Mouse (Mus musculus) adrenal gland, postnatal 36 days (tissue): ENCODE data around the gene P2ry2. TPM values are rescaled to one million over a fixed set of nuclear protein-coding genes. Genes with fewer than 3 reads are reported as not detected.

Experiments
- DNase-seq, 2 experiments: peaks; one replicate each; pipeline ENCODE4 v3.0.0; 2021; ENCODE audit warnings: mixed read lengths in 1 of 2
- long read RNA-seq, 2 experiments: library from polyadenylated mRNA; stranded (forward); transcript quantifications; one replicate each; pipeline ENCODE4 v2.0.0; 2021; ENCODE audit warnings: borderline sequencing depth in 2 of 2
- total RNA-seq, 2 experiments: library from RNA; stranded (reverse); gene quantifications; 2 replicates each; pipeline ENCODE4 v1.2.3; 2021

The P2ry2 gene
- 1 to 10 TPM; 1.7 to 2.2 TPM for total RNA-seq
- long read RNA-seq, experiment 1, partial matches to known transcripts = 0 of 2 reads
- long read RNA-seq, experiment 1, other reads (novel, unspliced or antisense) = 0 of 2 reads
- long read RNA-seq, experiment 2, partial matches to known transcripts = 0 of 3 reads
- long read RNA-seq, experiment 2, other reads (novel, unspliced or antisense) = 0 of 3 reads

DNA sequence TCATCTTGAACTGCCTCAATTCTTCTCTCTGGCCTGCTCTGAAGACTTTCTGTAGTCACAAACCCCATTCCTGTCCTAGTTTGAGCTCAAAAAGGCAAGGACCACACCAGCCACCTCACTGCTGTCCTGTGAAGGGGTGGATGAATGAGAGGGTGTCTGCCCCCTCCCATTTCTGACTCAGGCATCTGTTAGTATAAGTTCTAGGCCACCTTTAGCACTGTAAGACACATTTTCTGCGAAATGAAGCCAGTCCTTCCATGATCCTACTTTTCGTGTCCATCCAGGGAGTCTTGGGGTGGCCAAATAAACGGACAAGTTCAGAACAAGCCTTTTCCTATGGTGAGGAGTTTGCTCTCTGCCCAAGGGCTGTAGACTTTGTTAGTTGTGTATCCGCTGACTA lies at the start of gene P2ry2:
Gene P2ry2 (minus strand): TSS at position 326 of the 400 bp plus-strand sequence.
- DNase-seq = no peak

DNA sequence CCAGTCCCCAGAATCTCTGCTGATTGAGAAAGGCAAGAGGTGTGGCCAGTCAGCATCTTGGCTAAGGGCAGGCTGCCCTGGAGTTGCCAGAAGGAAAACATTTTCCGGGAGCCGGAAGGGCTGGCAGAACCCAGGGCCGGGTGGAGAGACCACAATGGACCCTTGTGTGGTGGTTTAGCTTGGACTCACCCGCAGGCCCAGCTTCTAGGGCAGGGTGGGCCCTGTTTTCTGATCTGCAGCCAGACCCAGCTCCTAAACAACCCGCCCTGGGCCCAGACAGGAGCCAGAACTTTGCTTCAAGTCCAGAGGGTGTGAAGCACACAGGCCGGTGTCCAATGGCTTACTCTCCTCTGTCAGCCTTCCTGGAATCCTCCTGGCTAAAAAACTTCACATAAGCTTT lies 49.6 kb upstream of the P2ry2 start:
- DNase-seq = no peak

DNA sequence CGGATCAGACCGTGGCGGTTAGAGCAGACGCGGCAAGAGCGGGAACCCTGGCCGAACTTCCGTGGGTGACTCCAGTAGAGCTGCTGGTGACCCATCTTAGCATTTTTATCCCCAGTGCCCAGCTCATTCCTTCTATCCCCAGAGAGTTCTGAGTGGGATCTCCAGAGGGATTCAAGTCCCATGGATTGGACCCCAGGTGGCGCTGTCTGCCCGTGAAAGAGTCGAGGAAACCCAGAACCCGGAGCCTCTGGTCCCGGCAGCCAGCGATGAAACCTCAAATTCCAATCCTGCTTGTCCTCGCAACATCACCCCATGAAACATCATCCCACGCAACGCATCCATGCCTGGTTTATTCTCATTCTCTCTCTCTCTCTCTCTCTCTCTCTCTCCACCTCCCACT lies 48.7 kb upstream of the P2ry2 start:
- DNase-seq = peak; percentile 90 to 93

DNA sequence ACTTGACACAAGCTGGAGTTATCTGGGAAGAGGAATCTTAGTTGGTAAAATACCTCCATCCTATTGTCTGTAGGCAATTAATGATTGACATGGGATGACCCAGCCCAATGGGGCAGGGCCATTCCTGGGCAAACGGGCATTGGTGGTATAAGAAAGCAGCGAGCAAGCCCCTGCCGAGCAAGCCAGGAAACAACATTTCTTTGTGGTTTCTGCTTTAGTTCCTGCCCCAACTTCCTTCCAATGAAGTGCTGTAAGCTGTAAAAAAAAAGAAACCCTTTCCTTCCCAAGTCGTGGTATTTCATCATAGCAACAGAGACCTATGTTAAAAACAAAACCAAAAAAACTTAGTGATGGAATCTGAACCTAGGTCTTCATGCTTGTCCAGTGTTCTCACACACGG lies 47.8 kb upstream of the P2ry2 start:
- no peak for DNase-seq

DNA sequence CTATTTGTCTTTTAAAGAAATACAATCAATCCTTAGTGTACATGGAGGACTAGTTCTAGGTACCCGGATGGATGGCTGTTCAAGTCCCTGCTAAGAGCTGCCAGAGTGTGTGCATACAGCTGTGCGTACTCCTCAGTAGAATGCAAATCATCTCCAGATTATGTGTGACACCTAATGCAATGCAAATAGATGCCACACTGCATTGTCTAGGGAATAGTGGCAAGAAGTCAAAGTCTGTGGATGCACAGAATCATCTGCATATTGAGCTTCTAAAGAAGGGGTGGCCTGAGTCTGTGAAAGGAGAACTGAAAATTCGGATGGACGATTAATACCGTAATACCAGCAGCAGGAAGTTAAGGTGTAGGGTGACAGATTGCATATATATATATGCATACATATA lies 46.5 kb upstream of the P2ry2 start:
- DNase-seq = no peak

DNA sequence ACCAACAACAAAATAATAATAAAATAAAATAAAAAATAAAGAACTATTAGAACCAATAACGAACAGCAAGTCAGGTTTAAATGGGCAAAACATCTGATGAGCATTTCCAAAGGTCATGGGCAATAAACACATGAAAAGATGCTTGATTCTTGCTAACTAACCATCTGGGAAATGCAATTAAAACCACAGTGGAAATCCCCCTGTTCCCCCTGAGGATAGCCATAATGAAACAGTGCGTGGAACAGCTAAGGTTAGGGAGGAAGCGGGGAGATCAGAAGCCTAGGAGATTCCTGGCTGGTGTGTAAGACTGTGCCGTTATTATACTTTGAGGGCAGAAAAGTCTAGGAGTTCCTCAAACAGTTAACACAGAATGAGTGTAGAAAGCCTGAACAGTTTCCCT lies 44.6 kb upstream of the P2ry2 start:
- DNase-seq = no peak

DNA sequence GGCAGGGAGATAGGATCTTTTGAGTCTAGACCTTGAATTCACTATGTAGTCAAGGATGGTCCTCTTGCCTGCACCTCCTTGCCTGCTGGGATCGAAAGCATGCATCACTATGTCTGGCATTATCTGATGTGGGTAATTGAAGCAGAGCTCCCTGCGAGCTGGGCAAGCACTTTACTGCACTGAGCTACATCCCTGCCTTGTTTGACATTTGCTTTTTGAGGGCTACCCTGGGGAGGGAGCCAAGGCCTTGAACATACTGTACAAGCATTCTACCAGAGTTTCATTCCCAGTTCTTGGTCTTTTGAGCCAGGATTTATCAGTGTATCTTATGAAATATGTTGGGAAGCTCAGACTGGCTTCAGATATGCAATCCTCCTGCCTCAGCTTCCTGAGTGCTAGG lies 40.5 kb upstream of the P2ry2 start:
- peak; percentile 60 to 62 for DNase-seq

DNA sequence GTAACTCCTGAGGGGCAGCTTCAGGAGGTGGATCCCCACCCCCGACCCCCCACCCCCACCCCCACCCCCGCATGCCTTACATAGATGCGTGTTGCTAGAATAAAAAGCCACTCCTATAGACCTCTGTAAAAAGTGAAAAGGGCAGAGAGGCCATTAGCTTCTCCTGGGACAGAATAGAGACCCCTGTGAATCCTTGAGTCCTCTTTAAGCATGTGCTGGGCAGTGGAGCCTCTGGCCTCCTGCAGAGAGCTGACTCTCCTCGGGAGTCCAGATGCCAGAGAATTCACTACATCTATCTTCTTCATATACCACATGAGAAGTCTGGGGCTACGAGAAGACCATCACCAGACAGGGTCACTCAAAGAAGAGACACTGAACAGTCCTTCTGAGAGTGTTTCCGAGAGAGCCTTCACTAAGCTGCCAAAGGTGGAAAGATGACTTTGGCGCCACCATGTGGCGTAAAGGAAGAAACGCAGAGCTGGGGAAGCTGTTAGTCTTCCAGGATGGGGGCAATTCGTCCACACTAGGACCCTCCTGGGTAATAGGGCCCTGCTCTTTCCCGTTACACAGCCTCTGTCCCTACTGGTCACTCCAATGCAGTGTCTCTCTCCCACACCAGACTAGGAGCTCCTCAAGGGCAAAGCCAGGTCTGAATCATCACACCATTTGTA lies 39.0 kb upstream of the P2ry2 start:
- DNase-seq = peak; percentile 54 to 57

DNA sequence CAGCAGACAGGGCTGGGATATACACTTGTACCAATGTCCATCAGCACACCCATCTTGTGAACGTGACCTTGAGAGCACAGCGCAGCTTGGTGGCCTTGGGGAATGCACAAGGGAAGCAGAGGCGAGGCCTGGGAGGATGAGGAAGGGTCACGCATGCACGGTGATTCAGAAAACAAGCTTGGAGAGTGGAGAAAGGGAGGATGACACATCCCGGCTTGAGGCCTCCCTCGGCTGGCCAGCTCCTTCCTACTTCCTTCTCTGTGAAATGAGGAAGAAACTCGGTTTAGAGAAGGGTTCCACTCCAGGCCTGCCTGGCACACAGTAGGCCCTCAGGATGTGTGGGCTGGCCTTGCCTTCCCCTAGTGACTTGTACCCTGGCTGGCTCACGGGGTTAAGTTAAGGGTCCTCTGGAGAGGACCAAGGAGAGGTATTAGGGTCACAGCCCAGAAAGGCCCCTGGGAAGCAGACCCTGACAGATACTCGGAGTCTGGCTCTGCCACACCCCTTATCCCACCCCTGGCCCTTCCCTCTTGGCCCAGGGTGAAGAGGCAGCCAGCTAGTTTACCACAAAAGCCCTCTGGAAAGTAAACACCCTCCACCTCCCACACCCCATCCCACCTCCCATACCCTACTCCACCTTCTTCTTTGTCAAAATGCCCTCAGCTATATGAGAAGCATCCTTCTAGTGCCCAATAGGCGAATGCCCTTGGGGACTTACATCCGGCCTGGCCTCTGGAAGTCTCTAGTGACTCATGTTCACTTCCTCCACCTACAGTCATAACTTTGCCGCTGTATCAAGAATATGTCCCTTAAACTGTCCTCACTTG lies 38.3 kb upstream of the P2ry2 start:
- DNase-seq = peak; percentile 41 to 47

DNA sequence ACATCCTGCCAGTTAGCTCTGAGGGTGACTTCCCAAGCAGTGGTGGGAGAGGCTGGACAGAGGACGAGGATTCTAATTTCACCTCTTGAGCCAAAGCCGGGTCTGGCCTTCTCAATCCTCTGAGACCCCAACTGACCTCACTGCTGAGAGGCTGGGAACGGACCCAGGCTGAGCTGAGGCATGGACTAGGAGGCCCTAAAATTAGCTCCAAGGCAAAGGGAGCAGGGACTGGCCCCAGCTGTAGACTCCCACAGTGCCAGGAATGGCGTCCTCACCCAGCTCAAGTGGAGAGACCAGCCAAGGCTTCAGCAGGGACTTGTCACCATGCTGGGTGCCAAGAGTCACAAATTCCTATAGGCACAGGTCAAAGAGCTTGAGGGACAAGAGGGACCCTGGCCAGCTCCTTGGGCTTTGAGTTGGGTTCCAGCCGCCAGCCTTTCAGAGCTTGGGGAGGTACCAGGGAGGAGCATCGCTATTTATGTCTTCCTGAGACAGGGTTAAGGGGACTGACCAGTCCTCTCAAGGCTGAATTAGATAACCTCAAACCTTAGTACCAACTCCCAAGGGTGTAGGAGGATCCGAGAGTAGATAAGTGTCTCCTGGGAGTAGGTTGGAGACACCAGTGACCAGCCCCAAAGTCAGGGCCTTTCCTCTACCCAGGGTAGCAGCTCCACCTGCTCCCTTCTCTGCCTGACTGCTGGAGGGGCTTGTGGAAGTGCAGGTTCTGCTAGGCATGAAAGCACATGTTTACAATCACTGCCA lies 36.8 kb upstream of the P2ry2 start:
- no peak for DNase-seq

DNA sequence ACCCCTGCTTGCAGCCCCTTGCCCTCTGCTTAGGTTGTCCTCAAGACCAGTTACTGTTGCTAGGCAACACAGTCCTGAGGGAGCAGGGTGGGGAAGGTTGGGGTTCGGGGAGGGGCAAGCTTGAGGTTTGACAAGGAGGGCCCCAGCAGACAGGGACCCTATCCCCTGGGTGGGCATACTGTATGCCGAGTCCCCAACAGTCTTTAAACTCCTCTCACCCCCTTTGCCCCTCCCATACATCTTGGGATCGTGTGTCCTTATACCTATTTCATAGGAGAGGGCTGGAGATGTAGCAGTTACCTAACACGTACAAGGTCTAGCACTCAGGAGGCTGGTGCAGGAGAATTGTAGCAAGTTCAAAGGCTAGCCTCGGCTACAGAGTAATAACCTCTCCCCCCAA lies 35.6 kb upstream of the P2ry2 start:
- no peak for DNase-seq

DNA sequence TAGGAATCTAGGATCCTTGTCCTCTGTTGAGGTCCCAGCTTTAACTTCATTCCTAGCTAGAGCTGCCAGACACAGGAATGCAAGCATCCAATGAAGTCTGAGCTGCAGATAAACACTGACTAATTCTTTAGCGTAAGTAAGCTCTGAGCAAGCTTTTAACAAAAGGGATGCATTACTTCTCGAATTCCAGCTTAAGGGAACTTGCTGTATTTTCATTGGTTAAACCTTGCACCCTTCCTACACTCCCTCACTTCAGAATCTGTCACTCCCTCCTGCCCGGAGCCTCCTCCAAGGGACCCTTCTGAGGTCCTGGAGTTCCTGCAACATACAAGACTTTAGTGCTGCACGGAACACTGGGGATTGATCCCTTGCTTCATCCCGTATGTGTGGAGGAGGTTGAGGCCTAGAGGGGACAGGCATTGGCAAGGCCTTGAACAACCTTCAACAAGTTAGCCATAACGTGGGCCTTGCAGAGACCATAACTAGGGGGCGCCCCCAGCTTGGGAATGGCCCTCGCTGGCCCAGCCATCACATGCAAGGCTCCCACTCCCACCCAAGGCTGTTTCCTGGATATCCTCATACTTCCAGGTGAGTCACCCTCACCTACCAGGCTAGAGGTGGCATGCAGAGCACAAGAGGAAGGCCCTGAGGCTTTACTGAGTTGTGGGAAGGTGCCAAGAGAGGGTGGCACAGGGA lies 31.3 kb upstream of the P2ry2 start:
- DNase-seq = no peak

DNA sequence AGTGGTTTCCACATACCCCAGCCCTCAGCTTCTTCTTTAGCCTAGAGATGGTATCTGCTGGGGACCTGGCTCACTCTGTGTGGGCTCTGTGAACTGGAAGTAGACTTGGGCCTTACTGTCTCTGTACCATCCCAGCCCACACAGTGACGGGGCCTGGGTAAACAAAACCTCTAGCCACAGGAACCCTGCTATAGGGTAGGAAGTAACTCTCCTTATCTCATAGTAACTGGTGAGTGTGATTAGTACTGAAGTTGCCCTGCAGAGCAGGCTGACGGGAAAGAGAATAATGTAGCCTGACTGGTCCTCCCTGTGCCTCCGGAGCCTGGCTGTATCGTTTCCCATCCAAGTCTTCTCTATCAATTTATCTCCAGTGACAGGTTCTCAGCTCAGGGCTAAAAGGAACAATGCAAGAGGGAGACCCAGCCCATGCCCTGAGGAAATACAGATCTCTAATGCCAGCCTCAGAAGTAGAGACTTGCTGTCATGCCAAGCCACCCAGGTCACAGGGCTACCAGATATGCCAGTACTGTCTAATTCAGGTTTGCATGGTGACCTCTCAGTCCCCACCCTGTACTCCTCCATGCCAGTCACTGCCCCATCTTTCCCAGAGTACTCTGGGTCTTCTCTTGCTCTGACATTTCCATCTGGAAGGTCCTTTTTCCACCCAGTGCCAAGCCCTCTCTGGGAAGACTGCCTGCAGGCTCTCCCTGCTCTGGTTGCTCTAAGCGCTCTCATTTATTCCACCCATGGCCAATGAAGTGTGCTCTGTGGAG lies 29.5 kb upstream of the P2ry2 start:
- no peak for DNase-seq

DNA sequence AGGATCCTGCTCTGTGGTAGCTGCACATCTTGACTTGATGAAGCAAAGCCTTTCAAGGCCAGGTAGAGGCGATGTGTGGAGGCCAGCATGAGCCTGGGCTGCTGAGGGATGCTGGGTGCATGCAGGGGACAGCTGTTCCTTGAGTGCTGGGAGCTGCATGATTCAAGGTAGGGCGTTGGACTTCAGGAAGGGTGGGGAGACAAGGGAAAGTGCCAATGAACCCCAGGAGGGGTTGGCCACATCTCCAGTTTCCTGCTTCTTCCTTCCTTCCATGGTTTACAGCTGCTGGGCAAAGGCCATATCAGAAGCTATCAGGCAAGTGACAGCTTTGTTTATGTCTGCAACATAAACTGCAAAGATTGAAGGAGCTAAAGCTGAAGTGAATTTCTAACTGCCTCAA lies 28.9 kb upstream of the P2ry2 start:
- no peak for DNase-seq

DNA sequence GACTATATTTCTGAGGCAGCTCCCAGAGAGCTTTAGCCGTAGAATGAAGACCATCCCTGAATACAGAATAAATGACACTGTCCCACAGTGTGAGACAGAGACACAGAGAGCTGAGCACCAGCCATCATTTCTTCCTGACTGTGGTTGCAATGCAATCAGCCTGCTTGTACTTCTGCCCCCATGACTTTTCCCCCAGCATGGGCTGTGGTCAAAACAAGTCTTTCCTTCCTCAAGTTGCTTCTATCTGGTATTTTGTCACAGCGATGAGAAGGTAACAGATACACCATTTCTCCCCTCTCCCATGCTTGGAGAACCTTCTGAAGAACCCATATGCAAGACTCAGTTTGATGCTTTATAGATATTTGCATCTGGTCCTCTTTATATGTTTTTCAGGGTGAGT lies 20.7 kb upstream of the P2ry2 start:
- DNase-seq = no peak

DNA sequence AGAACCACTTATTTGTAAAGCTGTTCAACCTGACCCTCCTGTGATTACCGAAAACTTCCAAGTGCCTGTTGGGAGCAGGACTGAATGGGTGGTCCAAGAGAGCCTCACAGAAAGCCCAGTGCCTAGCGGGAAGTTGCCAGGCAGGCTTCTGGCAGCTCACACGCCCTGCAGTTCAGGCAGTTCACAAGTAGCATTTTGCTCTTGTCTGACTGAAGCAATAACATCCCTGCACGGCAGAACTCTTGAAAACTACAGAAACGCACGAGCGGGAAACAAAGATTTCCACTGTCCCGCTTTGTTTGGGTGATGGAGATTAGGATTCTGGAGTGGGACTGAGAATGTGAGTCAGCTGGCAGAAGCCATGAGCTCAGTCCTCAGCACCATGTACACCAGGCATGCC lies 18.6 kb upstream of the P2ry2 start:
- DNase-seq = no peak

DNA sequence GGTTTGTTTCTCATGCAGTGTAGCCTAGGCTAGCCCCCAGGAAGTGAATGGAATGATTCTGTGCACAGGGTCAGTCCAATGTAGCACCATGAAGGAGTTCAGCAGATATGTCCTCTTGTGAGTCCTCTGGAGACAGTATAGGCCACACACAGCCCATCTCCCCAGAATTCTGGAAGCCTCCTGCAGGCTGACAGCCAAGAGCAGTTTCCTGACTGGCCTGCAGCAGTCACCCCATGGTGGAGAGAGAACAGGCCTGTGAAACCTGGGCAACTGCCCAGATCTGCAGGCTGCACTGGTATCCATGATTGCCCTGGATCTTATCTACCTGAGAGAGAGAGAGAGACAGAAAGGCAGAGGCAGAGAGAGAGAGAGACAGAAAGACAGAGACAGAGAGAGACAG lies 18.1 kb upstream of the P2ry2 start:
- peak in 1 of 2 experiments; percentile 20 for DNase-seq

DNA sequence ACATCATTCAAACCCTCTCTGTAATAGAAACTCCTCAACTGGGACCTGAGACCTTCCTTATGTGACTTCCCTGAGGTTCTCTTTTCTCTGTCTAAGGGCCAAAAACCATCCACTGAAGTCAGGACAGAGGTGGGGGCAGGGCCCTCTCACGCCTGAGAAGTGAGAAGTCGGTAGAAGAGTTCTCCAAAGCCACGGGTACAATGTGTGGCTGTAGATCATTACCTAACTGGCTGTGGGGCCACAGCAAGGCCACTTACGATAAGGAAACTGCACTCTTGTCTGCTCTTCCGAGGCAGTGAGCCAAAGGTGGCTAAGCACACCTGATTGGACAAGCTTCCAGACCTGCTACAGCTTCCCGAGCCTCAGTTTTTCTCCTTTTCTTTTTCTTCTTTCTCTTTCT lies 16.8 kb upstream of the P2ry2 start:
- no peak for DNase-seq

DNA sequence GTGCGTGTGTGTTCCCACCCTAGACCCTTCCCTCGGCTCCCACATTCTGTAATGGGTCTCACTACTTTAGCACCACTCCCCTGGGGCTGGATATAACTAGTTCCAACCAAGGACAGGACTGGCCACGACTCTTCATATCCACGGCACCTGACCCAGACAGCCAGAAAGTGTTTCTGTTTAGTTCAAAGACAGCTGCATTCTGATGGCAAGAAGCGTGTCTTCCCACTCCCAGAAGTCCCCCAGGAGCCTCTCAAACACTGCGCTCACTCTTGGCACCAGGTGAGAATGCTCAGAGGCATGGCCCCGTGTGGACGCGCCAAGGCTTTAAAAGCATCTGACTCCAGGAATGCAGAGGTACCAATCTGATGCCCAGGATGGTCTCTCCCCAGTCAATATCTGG lies 16.3 kb upstream of the P2ry2 start:
- no peak for DNase-seq

DNA sequence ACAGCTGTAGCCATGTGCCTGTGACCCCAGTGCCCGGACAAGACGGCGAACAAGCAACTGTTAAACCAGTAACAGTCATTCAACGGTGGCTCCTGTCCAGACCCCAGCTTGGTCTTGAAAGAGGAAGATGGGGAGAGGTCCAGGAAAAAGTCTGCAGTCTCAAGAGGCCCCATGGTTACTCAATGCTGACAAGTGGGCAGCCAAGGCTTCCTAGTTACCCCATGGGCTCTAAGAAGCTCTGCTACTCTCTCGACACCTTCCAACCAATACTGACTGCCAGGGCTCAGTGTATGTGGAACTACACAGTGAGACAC lies 15.7 kb upstream of the P2ry2 start:
- DNase-seq = peak in 1 of 2 experiments; percentile 18
